Mouse (Mus musculus): ENCODE data around the gene Scrn1.

Scrn1 gene

GRCm38 (mm10) chr6:54475926-54476667 is 90.2 kb downstream of the Scrn1 start:
- DNase-seq (ENCODE audit: low read depth, low spot score), result no peak

- no peak for DNase-seq (ENCODE audit: low read depth, low spot score)
Measured at GRCm38 (mm10) chr6:54472846-54473715, 93.2 kb downstream of the Scrn1 start.

- no peak for DNase-seq (ENCODE audit: low read depth, low spot score)
Measured at GRCm38 (mm10) chr6:54471866-54472265, 94.4 kb downstream of the Scrn1 start.

GRCm38 (mm10) chr6:54467371-54467770 is 98.9 kb downstream of the Scrn1 start:
- no peak for DNase-seq (ENCODE audit: low read depth, low spot score)

- DNase-seq (ENCODE audit: low read depth, low spot score), result no peak
Measured at GRCm38 (mm10) chr6:54464926-54465325, 101.4 kb downstream of the Scrn1 start.

- DNase-seq (ENCODE audit: low read depth, low spot score), result no peak
Measured at GRCm38 (mm10) chr6:54463701-54464458, 102.4 kb downstream of the Scrn1 start.

GRCm38 (mm10) chr6:54462766-54463165 is 103.5 kb downstream of the Scrn1 start:
- no peak for DNase-seq (ENCODE audit: low read depth, low spot score)

- DNase-seq (ENCODE audit: low read depth, low spot score), result no peak
Measured at GRCm38 (mm10) chr6:54460915-54461671, 105.2 kb downstream of the Scrn1 start.

- no peak for DNase-seq (ENCODE audit: low read depth, low spot score)
Measured at GRCm38 (mm10) chr6:54460172-54460914, 105.9 kb downstream of the Scrn1 start.

GRCm38 (mm10) chr6:54459661-54460060 is 106.6 kb downstream of the Scrn1 start:
- DNase-seq (ENCODE audit: low read depth, low spot score), result no peak

All from CD4-positive helper T cell, adult 2 months (primary cell).